Mouse (Mus musculus) kidney, embryonic 16.5 days (tissue): ENCODE data around the gene Prss37. TPM values are rescaled to one million over a fixed set of nuclear protein-coding genes. Genes with fewer than 3 reads are reported as not detected.

ENCODE experiments used
- ATAC-seq: fragments of 200-750 bp; cut with Nextera tagmentation; 2 replicates; pipeline ENCODE4 v1.8.0; 2017; ENCODE audit warnings: moderate TSS enrichment; ENCODE audit not compliant: low FRiP score, low TSS enrichment
- H3K27ac ChIP-seq: fragments of 300-500 bp; sonication (generic); 2 replicates; pipeline ENCODE4 v1.5.1; 2014; ENCODE audit warnings: low read length
- H3K27me3 ChIP-seq: fragments of 300-500 bp; sonication (generic); 2 replicates; pipeline ENCODE4 v1.6.1; 2014; ENCODE audit warnings: low read length, control low read depth, mixed read lengths; ENCODE audit not compliant: insufficient read depth
- H3K36me3 ChIP-seq: fragments of 300-500 bp; sonication (generic); 2 replicates; pipeline ENCODE4 v1.6.1; 2014; ENCODE audit warnings: low read length, control low read depth, mixed read lengths; ENCODE audit not compliant: insufficient read depth
- H3K4me1 ChIP-seq: fragments of 300-500 bp; sonication (generic); 2 replicates; pipeline ENCODE4 v1.6.1; 2014; ENCODE audit warnings: low read length, control low read depth, mixed read lengths; ENCODE audit not compliant: insufficient read depth
- H3K4me2 ChIP-seq: fragments of 300-500 bp; sonication (generic); replicated peaks from 2 replicates; pipeline ENCODE4 v1.6.1; 2014; ENCODE audit warnings: low read depth, low read length
- H3K4me3 ChIP-seq: fragments of 300-500 bp; sonication (generic); 2 replicates; pipeline ENCODE4 v1.5.1; 2014; ENCODE audit warnings: mild to moderate bottlenecking, low read length
- H3K9ac ChIP-seq: fragments of 300-500 bp; sonication (generic); replicated peaks from 2 replicates; pipeline ENCODE4 v1.6.1; 2014; ENCODE audit warnings: low read length
- H3K9me3 ChIP-seq: fragments of 300-500 bp; sonication (generic); 2 replicates; pipeline ENCODE4 v1.6.1; 2016; ENCODE audit warnings: low read length, control low read depth
- WGBS: fragments of 180-500 bp; shearing (Covaris S2); extraction: QIAGEN DNeasy Blood & Tissue Kit; methylation state at CpG from one replicate; pipeline ENCODE4 v1.1.7; 2014; 5-methylcytosine and 5-hydroxymethylcytosine counted together
- polyA plus RNA-seq: library from polyadenylated mRNA; unstranded; fragments of >200 nt; fragmentation: Nextera tagmentation; extraction: Ambion mirVana; gene quantifications from 2 replicates; pipeline ENCODE4 v1.2.1, GENCODE M21; 2015

Gene Prss37
- polyA plus RNA-seq, 1 experiment from 2014 or later: not detected

DNA sequence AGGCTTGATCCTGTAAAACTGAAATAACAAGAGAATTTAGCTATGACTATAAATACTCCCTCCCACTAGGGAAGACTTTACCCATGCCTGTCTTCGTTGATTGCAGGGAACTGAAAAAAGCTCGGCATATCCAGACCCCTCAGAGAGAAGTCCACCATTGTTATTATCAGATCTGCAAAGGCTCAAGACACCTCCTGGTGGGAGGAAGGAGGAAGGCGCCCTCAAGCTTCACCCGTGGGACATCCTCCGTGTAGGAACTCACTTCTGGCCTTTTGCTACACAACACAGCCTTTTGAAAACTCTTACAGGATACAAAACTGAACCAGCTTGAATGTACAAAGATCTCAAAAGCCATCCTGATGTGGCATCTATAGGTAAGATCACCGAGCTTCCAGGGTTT, 53.6 kb downstream of the Prss37 start:
- H3K4me2 ChIP-seq: no peak overlapping the region
- no peaks in the 10 kb centered on the region for H3K27me3 ChIP-seq
- H3K4me3 ChIP-seq: no peak overlapping the region
- ATAC-seq: no peak
- no peaks in the 10 kb centered on the region for H3K9me3 ChIP-seq
- H3K4me1 ChIP-seq: no peaks in the 10 kb centered on the region
- H3K9ac ChIP-seq: no peak overlapping the region
- WGBS: 52% methylated on average over 6 of the region's 6 CpGs
- H3K27ac ChIP-seq: no peak overlapping the region
- no peaks in the 10 kb centered on the region for H3K36me3 ChIP-seq

Other genes starting within 250 kb of the Prss37 start
- 47.1 and 49.9 TPM in 2 replicates for gene Agk, start 194.3 kb downstream of the Prss37 start, polyA plus RNA-seq
- gene E330009J07Rik, start 83.4 kb downstream of the Prss37 start, polyA plus RNA-seq: 10.5 and 12.5 TPM in 2 replicates
- 0.12 TPM in 1 of 2 replicates, not detected in the other for gene Wee2, start 80.4 kb downstream of the Prss37 start, polyA plus RNA-seq
- gene Ssbp1, start 48.2 kb downstream of the Prss37 start, polyA plus RNA-seq: 161 and 169 TPM in 2 replicates
- not detected in 2 replicates for gene Tas2r137, start 28.3 kb downstream of the Prss37 start, polyA plus RNA-seq
- not detected in 2 replicates for gene Tas2r108, start 26.0 kb downstream of the Prss37 start, polyA plus RNA-seq
- 0.16 TPM in 1 of 2 replicates, not detected in the other for gene Olfr461, start 35.5 kb upstream of the Prss37 start, polyA plus RNA-seq
- not detected in 2 replicates for gene Olfr460, start 50.0 kb upstream of the Prss37 start, polyA plus RNA-seq
- 0.30 and 0.31 TPM in 2 replicates for gene Clec5a, start 66.3 kb upstream of the Prss37 start, polyA plus RNA-seq
- gene Tas2r138, start 93.8 kb upstream of the Prss37 start, polyA plus RNA-seq: not detected in 2 replicates
- 0.80 and 1.2 TPM in 2 replicates for gene Mgam, start 109.3 kb upstream of the Prss37 start, polyA plus RNA-seq